In the genomic region with DNA sequence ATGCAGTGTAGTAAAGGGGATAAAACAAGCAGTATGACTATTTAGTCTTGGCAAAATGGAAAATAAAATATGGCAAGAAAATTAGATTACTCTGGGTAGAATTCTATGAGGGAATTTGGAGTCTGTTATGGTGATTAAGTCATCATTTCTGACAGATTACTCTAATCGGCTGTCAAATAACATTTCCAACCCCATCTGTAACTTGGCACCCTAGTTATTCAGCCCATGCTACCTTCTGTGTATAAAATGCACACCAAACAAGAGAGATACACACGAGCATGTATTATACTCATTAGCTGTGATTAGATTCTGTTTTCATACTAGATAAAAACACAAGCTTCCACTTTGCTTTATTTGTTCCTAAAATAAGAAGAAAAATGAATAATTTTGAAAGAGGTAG, we compare ENCODE assay signal across 28 mouse cellular contexts.
"Had no signal": no experiment of that assay in that cellular context is flagged by ENCODE, and none has a peak within 500 bp of the region (broad histone marks: within the 10 kb centered on the region; RNA-seq: fewer than 3 reads in every experiment).

No protein-coding gene starts in this region.

- H3K4me1 ChIP-seq: hindbrain, embryonic 10.5 days; hindbrain, embryonic 12.5 days; intestine, embryonic 15.5 days; limb, embryonic 10.5 days; limb, embryonic 12.5 days; liver, embryonic 13.5 days; liver, embryonic 15.5 days had no signal

- H3K9ac ChIP-seq: hindbrain, embryonic 12.5 days; hindbrain, embryonic 14.5 days; intestine, embryonic 15.5 days; limb, embryonic 12.5 days; liver, embryonic 13.5 days; liver, embryonic 15.5 days had no signal

- H3K9me3 ChIP-seq: hindbrain, embryonic 10.5 days; hindbrain, embryonic 12.5 days; intestine, embryonic 15.5 days; limb, embryonic 10.5 days; limb, embryonic 12.5 days; liver, embryonic 13.5 days; liver, embryonic 15.5 days had no signal

- H3K4me3 ChIP-seq: gastrocnemius, adult 2 months; heart, adult 2 months; hindbrain, embryonic 10.5 days; hindbrain, embryonic 12.5 days; intestine, embryonic 15.5 days; layer of hippocampus, adult 2 months; left cerebral cortex, adult 2 months; limb, embryonic 10.5 days; limb, embryonic 12.5 days; liver, embryonic 13.5 days; liver, embryonic 15.5 days had no signal

- H3K36me3 ChIP-seq: hindbrain, embryonic 10.5 days; hindbrain, embryonic 12.5 days; intestine, embryonic 15.5 days; limb, embryonic 10.5 days; limb, embryonic 12.5 days; liver, embryonic 13.5 days; liver, embryonic 15.5 days had no signal

- H3K27ac ChIP-seq: gastrocnemius, adult 2 months; heart, adult 2 months; hindbrain, embryonic 10.5 days; hindbrain, embryonic 12.5 days; hindbrain, embryonic 14.5 days; intestine, embryonic 15.5 days; left cerebral cortex, adult 2 months; limb, embryonic 10.5 days; limb, embryonic 12.5 days; liver, embryonic 13.5 days; liver, embryonic 15.5 days had no signal

- ATAC-seq: hindbrain, embryonic 16.5 days; inflammation-experienced regulatory T-cells, adult 6 months; intestine, embryonic 15.5 days; intestine, postnatal 0 days had no signal

- H3K27me3 ChIP-seq: hindbrain, embryonic 12.5 days; intestine, embryonic 15.5 days; limb, embryonic 12.5 days; liver, embryonic 13.5 days; liver, embryonic 15.5 days had no signal

- H3K4me2 ChIP-seq: heart, embryonic 11.5 days; hindbrain, embryonic 12.5 days; hindbrain, embryonic 14.5 days; intestine, embryonic 15.5 days; limb, embryonic 12.5 days; liver, embryonic 11.5 days; liver, embryonic 13.5 days; liver, embryonic 15.5 days had no signal

- DNase-seq: gastrocnemius, adult 2 months; gastrocnemius, postnatal 10 days; gastrocnemius, postnatal 36 days; heart, adult 11 months; heart, adult 2 months; heart, postnatal 10 days; heart, postnatal 4 days; kidney, adult 18-20 months; kidney, adult 8-10 months; kidney, postnatal 10 days; kidney, postnatal 25 days; kidney, postnatal 4 days; liver; liver, embryonic 13.5 days had no signal
